Comparison of ENCODE assay signal across 25 mouse cellular contexts in genomic region chr12:85303256-85303655, GRCm38 (mm10).
"Had no signal": no experiment of that assay in that cellular context is flagged by ENCODE, and none has a peak within 500 bp of the region (broad histone marks: within the 10 kb centered on the region; RNA-seq: fewer than 3 reads in every experiment).

No protein-coding gene starts in this region.

- ATAC-seq: hindbrain, embryonic 16.5 days; inflammation-experienced regulatory T-cells, adult 6 months; intestine, embryonic 15.5 days; intestine, postnatal 0 days had no signal

- DNase-seq: gastrocnemius, adult 2 months; gastrocnemius, postnatal 10 days; gastrocnemius, postnatal 25 days; heart, adult 18-20 months; heart, postnatal 10 days; heart, postnatal 4 days; kidney, adult 18-20 months; liver; liver, embryonic 13.5 days had no signal

- H3K9me3 ChIP-seq: heart, embryonic 10.5 days; heart, embryonic 12.5 days; hindbrain, embryonic 10.5 days; hindbrain, embryonic 12.5 days; intestine, embryonic 15.5 days; kidney, embryonic 15.5 days; limb, embryonic 10.5 days; limb, embryonic 12.5 days; liver, embryonic 13.5 days; liver, embryonic 15.5 days had no signal

- H3K4me2 ChIP-seq: heart, embryonic 12.5 days; hindbrain, embryonic 12.5 days; hindbrain, embryonic 14.5 days; intestine, embryonic 15.5 days; kidney, embryonic 15.5 days; limb, embryonic 12.5 days; liver, embryonic 13.5 days; liver, embryonic 15.5 days had no signal

- H3K4me3 ChIP-seq: gastrocnemius, adult 2 months; heart, embryonic 10.5 days; heart, embryonic 12.5 days; hindbrain, embryonic 10.5 days; hindbrain, embryonic 12.5 days; intestine, embryonic 15.5 days; kidney, embryonic 15.5 days; layer of hippocampus, adult 2 months; left cerebral cortex, adult 2 months; limb, embryonic 10.5 days; limb, embryonic 12.5 days; liver, embryonic 13.5 days; liver, embryonic 15.5 days had no signal

- H3K27ac ChIP-seq: gastrocnemius, adult 2 months; heart, embryonic 10.5 days; hindbrain, embryonic 10.5 days; hindbrain, embryonic 12.5 days; hindbrain, embryonic 14.5 days; intestine, embryonic 15.5 days; kidney, embryonic 15.5 days; kidney, postnatal 0 days; layer of hippocampus, adult 2 months; left cerebral cortex, adult 2 months; limb, embryonic 10.5 days; limb, embryonic 12.5 days; liver, embryonic 13.5 days; liver, embryonic 15.5 days had no signal

- H3K4me1 ChIP-seq: hindbrain, embryonic 10.5 days; hindbrain, embryonic 12.5 days had no signal

- H3K27me3 ChIP-seq: heart, embryonic 12.5 days; hindbrain, embryonic 12.5 days; intestine, embryonic 15.5 days; kidney, embryonic 15.5 days; limb, embryonic 12.5 days; liver, embryonic 13.5 days; liver, embryonic 15.5 days had no signal

- H3K9ac ChIP-seq: heart, embryonic 12.5 days; hindbrain, embryonic 12.5 days; hindbrain, embryonic 14.5 days; intestine, embryonic 15.5 days; kidney, embryonic 15.5 days; limb, embryonic 12.5 days; liver, embryonic 13.5 days; liver, embryonic 15.5 days had no signal
